Comparison of ENCODE assay signal across 30 mouse cellular contexts in genomic region chr11:101355916-101356315, GRCm38 (mm10). TPM values are rescaled to one million over a fixed set of nuclear protein-coding genes. Genes with fewer than 3 reads are reported as not detected.
DNase-seq lines count a peak whose midpoint lies in the region; TF ChIP-seq lines count a peak whose summit lies in the region.
"Had no signal": no experiment of that assay in that cellular context is flagged by ENCODE, and none has a peak within 500 bp of the region (broad histone marks: within the 10 kb centered on the region; RNA-seq: fewer than 3 reads in every experiment).

No protein-coding gene starts in this region.

- H3K27ac ChIP-seq in ES-E14 (ENCODE audit: insufficient read depth, low read depth, low read length, poor library complexity, severe bottlenecking), result no peak overlapping the region
- no peak overlapping the region for H3K27ac ChIP-seq in MEL (ENCODE audit: control insufficient read depth, low read depth, low read length)
- H3K27ac ChIP-seq: embryonic facial prominence, embryonic 12.5 days; embryonic facial prominence, embryonic 15.5 days; heart, adult 2 months; heart, embryonic 10.5 days; heart, embryonic 13.5 days; hindbrain, embryonic 12.5 days; hindbrain, embryonic 15.5 days had no signal

- DNase-seq in kidney, adult 11 months, result peak; percentile 53
- no peak for DNase-seq in kidney, postnatal 14 days
- peak; percentile 75 for DNase-seq in kidney, adult 9 months
- DNase-seq in kidney, postnatal 4 days, result no peak
- DNase-seq in ES-E14 (ENCODE audit: low read depth, low spot score) (no peak), MEL (ENCODE audit: low read depth, low spot score) (no peak)
- DNase-seq in neural tube, embryonic 10.5 days (ENCODE audit: extremely low spot score, low spot score), result no peak
- no peak for DNase-seq in cerebellum, adult 11 months
- DNase-seq: adrenal gland, postnatal 10 days; adrenal gland, postnatal 36 days; cerebellum, adult 2 months; cerebellum, adult 9-11 months; cerebellum, postnatal 25 days; gastrocnemius, postnatal 25 days; heart, adult 2 months; heart, postnatal 14 days had no signal

- H3K9me3 ChIP-seq in ES-E14 (ENCODE audit: control insufficient read depth, insufficient read depth, low read depth, low read length), result no peaks in the 10 kb centered on the region
- H3K9me3 ChIP-seq in MEL (replicated peaks; ENCODE audit: insufficient read depth, low read length), result no peaks in the 10 kb centered on the region
- H3K9me3 ChIP-seq: embryonic facial prominence, embryonic 12.5 days; embryonic facial prominence, embryonic 15.5 days; heart, embryonic 10.5 days; heart, embryonic 13.5 days; hindbrain, embryonic 12.5 days; hindbrain, embryonic 15.5 days had no signal

- no peak overlapping the region for H3K4me3 ChIP-seq in ES-E14 (ENCODE audit: insufficient read depth in 1 of 2, low read depth in 1 of 2, low read length in 2 of 2, poor library complexity in 1 of 2, severe bottlenecking in 1 of 2)
- no peak overlapping the region for H3K4me3 ChIP-seq in MEL (ENCODE audit: control insufficient read depth in 1 of 2, insufficient read depth in 1 of 2, low read depth in 2 of 2, low read length in 2 of 2)
- H3K4me3 ChIP-seq: embryonic facial prominence, embryonic 12.5 days; embryonic facial prominence, embryonic 15.5 days; heart, adult 2 months; heart, embryonic 10.5 days; heart, embryonic 13.5 days; hindbrain, embryonic 12.5 days; hindbrain, embryonic 15.5 days had no signal

- no peaks in the 10 kb centered on the region for H3K36me3 ChIP-seq in ES-E14 (ENCODE audit: control insufficient read depth, insufficient read depth, low read length, poor library complexity, severe bottlenecking)
- H3K36me3 ChIP-seq in MEL (ENCODE audit: control insufficient read depth in 1 of 2, insufficient read depth in 2 of 2, low read length in 2 of 2), result peaks cover 0 to 10% of the 10 kb centered on the region in 2 experiments; a peak in 2 of 4 replicates
- H3K36me3 ChIP-seq: embryonic facial prominence, embryonic 12.5 days; embryonic facial prominence, embryonic 15.5 days; heart, embryonic 13.5 days; hindbrain, embryonic 12.5 days; hindbrain, embryonic 15.5 days had no signal

- no peak overlapping the region for H3K9ac ChIP-seq in ES-E14 (ENCODE audit: insufficient read depth, low read depth, low read length, poor library complexity, severe bottlenecking)
- H3K9ac ChIP-seq in MEL (ENCODE audit: control insufficient read depth, low read depth, low read length, poor library complexity, severe bottlenecking), result no peak overlapping the region
- H3K9ac ChIP-seq: embryonic facial prominence, embryonic 12.5 days; embryonic facial prominence, embryonic 15.5 days; heart, embryonic 13.5 days; hindbrain, embryonic 12.5 days; hindbrain, embryonic 15.5 days had no signal

- TF ChIP-seq RAD21 in MEL (IDR thresholded peaks at IDR 0.05; ENCODE audit: low read depth, low read length), result no peak

- peaks cover 0 to 8% of the 10 kb centered on the region in 2 experiments for H3K27me3 ChIP-seq in MEL (ENCODE audit: control insufficient read depth in 1 of 2, insufficient read depth in 2 of 2, low read length in 2 of 2)
- H3K27me3 ChIP-seq: embryonic facial prominence, embryonic 12.5 days; embryonic facial prominence, embryonic 15.5 days; heart, embryonic 13.5 days; hindbrain, embryonic 12.5 days; hindbrain, embryonic 15.5 days; Patski had no signal

- TF ChIP-seq EP300 in MEL (IDR thresholded peaks at IDR 0.05; ENCODE audit: low read depth in 1 of 2, low read length in 2 of 2), result no peak

- no peak for TF ChIP-seq POLR2A in MEL (IDR thresholded peaks at IDR 0.05; ENCODE audit: control insufficient read depth in 1 of 2, insufficient read depth in 1 of 2, low read depth in 1 of 2, low read length in 2 of 2, poor library complexity in 1 of 2)

- in situ Hi-C loops in ES-E14 (cut with MboI; ENCODE audit: low sequenced_read_pairs in 2 of 2, unreplicated experiment in 2 of 2), result no loop called here

- H3K4me1 ChIP-seq in ES-E14 (ENCODE audit: control insufficient read depth in 2 of 2, insufficient read depth in 2 of 2, low read length in 2 of 2, poor library complexity in 1 of 2) (peaks cover 2% of the 10 kb centered on the region in 2 experiments; a peak in 1 of 4 replicates), MEL (ENCODE audit: control insufficient read depth in 1 of 2, insufficient read depth in 2 of 2, low read length in 2 of 2) (peaks cover 11 to 14% of the 10 kb centered on the region in 2 experiments)
- H3K4me1 ChIP-seq: embryonic facial prominence, embryonic 12.5 days; embryonic facial prominence, embryonic 15.5 days; hindbrain, embryonic 12.5 days; hindbrain, embryonic 15.5 days had no signal

- TF ChIP-seq CTCF in MEL (IDR thresholded peaks at IDR 0.05 in 2 of 3, conservative IDR thresholded peaks at IDR 0.05 in 1 of 3; ENCODE audit: control insufficient read depth in 1 of 3, insufficient read depth in 1 of 3, low read depth in 2 of 3, low read length in 3 of 3, poor library complexity in 1 of 3, severe bottlenecking in 1 of 3), result no peak

- no peaks in the 10 kb centered on the region for H3K79me2 ChIP-seq in MEL (ENCODE audit: control insufficient read depth, insufficient read depth, low read length, poor library complexity)

TF ChIP-seq in ES-E14, 5 proteins besides CTCF, POLR2A, EP300 and RAD21:
- TF ChIP-seq ZNF384 (IDR thresholded peaks at IDR 0.05; ENCODE audit: low read depth, low read length) (peak; percentile 60; the same call in 1 of the 2 replicates), MAFK (IDR thresholded peaks at IDR 0.05; ENCODE audit: insufficient read depth, low read depth, low read length) (peak; percentile 28; the same call in 1 of the 2 replicates), CHD2 (IDR thresholded peaks at IDR 0.05; ENCODE audit: low read depth, low read length) (no peak)
TF ChIP-seq in ES-E14: peak in this region for 2.

TF ChIP-seq in MEL, 35 proteins besides CTCF, POLR2A, EP300 and RAD21:
- no peak for TF ChIP-seq ELF1 (IDR thresholded peaks at IDR 0.05; ENCODE audit: low read depth, low read length)
- peak; percentile 42; the same call in 1 of the 2 replicates for TF ChIP-seq ZNF384 (IDR thresholded peaks at IDR 0.05; ENCODE audit: low read depth, low read length)
- no peak for TF ChIP-seq TBP (IDR thresholded peaks at IDR 0.05; ENCODE audit: low read depth, low read length)
- no peak for TF ChIP-seq SMC3 (IDR thresholded peaks at IDR 0.05; ENCODE audit: low read depth, low read length)
- TF ChIP-seq HCFC1 (IDR thresholded peaks at IDR 0.05; ENCODE audit: low read depth, low read length), result no peak
- TF ChIP-seq NRF1 (IDR thresholded peaks at IDR 0.05; ENCODE audit: insufficient read depth, low read depth, low read length, poor library complexity, severe bottlenecking), result no peak

RNA-seq across cellular contexts. Expression of gene G6pc, which starts 11.4 kb away (rescaled TPM):
- total RNA-seq in ES-E14 (2012; rRNA removed) (not detected in 2 replicates), MEL (2012; rRNA removed) (not detected in 2 replicates)
- polyA plus RNA-seq in MEL (2012; ENCODE audit: insufficient read depth in 1 of 2, insufficient read length in 2 of 2, low read depth in 1 of 2, low replicate concordance in 2 of 2, missing spikeins in 1 of 2), result not detected
- total RNA-seq: common myeloid progenitor, adult 5-6 weeks; gastrocnemius, postnatal 25 days; heart, adult 2 months; heart, postnatal 14 days; hematopoietic stem cell, adult 5-6 weeks had no signal
- polyA plus RNA-seq: C2C12; CD4-positive, CD25-positive, alpha-beta regulatory T cell, adult 4 months; cerebellum, adult 2 months; embryonic facial prominence, embryonic 12.5 days; embryonic facial prominence, embryonic 15.5 days; forebrain, embryonic 11.5 days; forebrain, embryonic 14.5 days; heart, adult 2 months; heart, embryonic 10.5 days; heart, embryonic 13.5 days; heart, embryonic 16.5 days; hindbrain, embryonic 12.5 days; hindbrain, embryonic 15.5 days; Patski had no signal

RNA-seq across cellular contexts. Expression of gene Aoc3, which starts 25.5 kb away (rescaled TPM):
- total RNA-seq in ES-E14 (2012; rRNA removed) (0.62 and 0.95 TPM in 2 replicates), MEL (2012; rRNA removed) (0.62 and 0.69 TPM in 2 replicates)
- 1 to 10 TPM in 1 of 2 experiments, not detected in 1; 2.2 TPM for polyA plus RNA-seq in MEL (2012; ENCODE audit: insufficient read depth in 1 of 2, insufficient read length in 2 of 2, low read depth in 1 of 2, low replicate concordance in 2 of 2, missing spikeins in 1 of 2)
- polyA plus RNA-seq: CD4-positive, CD25-positive, alpha-beta regulatory T cell, adult 4 months; forebrain, embryonic 11.5 days; hindbrain, embryonic 12.5 days had no signal

RNA-seq across cellular contexts. Expression of gene Aoc2, which starts 31.1 kb away (rescaled TPM):
- total RNA-seq in ES-E14 (2012; rRNA removed) (4.6 and 5.0 TPM in 2 replicates), MEL (2012; rRNA removed) (9.1 and 12.1 TPM in 2 replicates)
- 10 to 100 TPM in 1 of 2 experiments, not detected in 1; 21.1 TPM for polyA plus RNA-seq in MEL (2012; ENCODE audit: insufficient read depth in 1 of 2, insufficient read length in 2 of 2, low read depth in 1 of 2, low replicate concordance in 2 of 2, missing spikeins in 1 of 2)

RNA-seq across cellular contexts. Expression of gene Psme3, which starts 39.9 kb away (rescaled TPM):
- 40.0 and 57.0 TPM in 2 replicates for total RNA-seq in ES-E14 (2012; rRNA removed)
- 129 and 139 TPM in 2 replicates for total RNA-seq in MEL (2012; rRNA removed)
- polyA plus RNA-seq in MEL (2012; ENCODE audit: insufficient read depth in 1 of 2, insufficient read length in 2 of 2, low read depth in 1 of 2, low replicate concordance in 2 of 2, missing spikeins in 1 of 2), result 100 to 1,000 TPM; 369 to 446 TPM

RNA-seq across cellular contexts. Expression of gene Becn1, which starts 53.8 kb away (rescaled TPM):
- total RNA-seq in ES-E14 (2012; rRNA removed) (80.6 and 89.2 TPM in 2 replicates), MEL (2012; rRNA removed) (167 and 181 TPM in 2 replicates)
- 100 to 1,000 TPM in 1 of 2 experiments, not detected in 1; 122 TPM for polyA plus RNA-seq in MEL (2012; ENCODE audit: insufficient read depth in 1 of 2, insufficient read length in 2 of 2, low read depth in 1 of 2, low replicate concordance in 2 of 2, missing spikeins in 1 of 2)

Comparison
In these comparisons a context has a peak if more than half of its experiments do, and no peak if none do; other contexts are left out.
1. DNase-seq: peak in kidney, adult 11 months (single experiment) and kidney, adult 9 months (single experiment); none in kidney, postnatal 14 days (single experiment), kidney, postnatal 4 days (0 of 2), ES-E14 (single experiment), MEL (single experiment), neural tube, embryonic 10.5 days (single experiment) and cerebellum, adult 11 months (single experiment).